Mouse (Mus musculus) MEL (cell line): Measurements from ENCODE around the gene Efcc1.
A peak's percentile ranks its signal among the peaks of the same experiment; 100 is the strongest.

Source experiments
- CTCF ChIP-seq, 3 experiments: IDR thresholded peaks in 2 of 3; conservative IDR thresholded peaks in 1 of 3; 2 replicates each; pipeline ENCODE4 v1.5.1; 2011 to 2012; ENCODE audit warnings: low read length in 3 of 3, low read depth in 2 of 3, mild to moderate bottlenecking in 2 of 3, improper control_type of control experiment in 1 of 3, inconsistent platforms in 1 of 3, mixed read lengths in 1 of 3, moderate library complexity in 1 of 3; ENCODE audit not compliant: control insufficient read depth in 1 of 3, insufficient read depth in 1 of 3, poor library complexity in 1 of 3, severe bottlenecking in 1 of 3
- E2F4 ChIP-seq: IDR thresholded peaks from 2 replicates; pipeline ENCODE4 v1.6.1; 2011; ENCODE audit warnings: low read depth, low read length, improper control_type of control experiment, borderline replicate concordance
- EP300 ChIP-seq, 2 experiments: IDR thresholded peaks; 2 replicates each; pipeline ENCODE4 v1.6.1; 2011; ENCODE audit warnings: improper control_type of control experiment in 2 of 2, low read length in 2 of 2, low read depth in 1 of 2, mild to moderate bottlenecking in 1 of 2
- ETS1 ChIP-seq: IDR thresholded peaks from 2 replicates; pipeline ENCODE4 v1.6.1; 2012; ENCODE audit warnings: low read depth, mild to moderate bottlenecking, inconsistent platforms, low read length, improper control_type of control experiment, moderate library complexity
- HCFC1 ChIP-seq: IDR thresholded peaks from 2 replicates; pipeline ENCODE4 v1.6.1; 2012; ENCODE audit warnings: low read depth, mild to moderate bottlenecking, inconsistent platforms, low read length, improper control_type of control experiment, moderate library complexity
- MAZ ChIP-seq: IDR thresholded peaks from 2 replicates; pipeline ENCODE4 v1.6.1; 2012; ENCODE audit warnings: low read depth, mild to moderate bottlenecking, inconsistent platforms, low read length, improper control_type of control experiment
- MEF2A ChIP-seq: IDR thresholded peaks from 2 replicates; pipeline ENCODE4 v1.6.1; 2014; ENCODE audit warnings: low read depth, mild to moderate bottlenecking, inconsistent platforms, low read length, improper control_type of control experiment; ENCODE audit not compliant: poor library complexity, insufficient replicate concordance, severe bottlenecking; ENCODE audit errors: extremely low read depth
- MXI1 ChIP-seq: IDR thresholded peaks from 2 replicates; pipeline ENCODE4 v1.6.1; 2011; ENCODE audit warnings: mild to moderate bottlenecking, low read depth, low read length, improper control_type of control experiment
- NRF1 ChIP-seq: IDR thresholded peaks from 2 replicates; pipeline ENCODE4 v1.6.1; 2014; ENCODE audit warnings: low read depth, mild to moderate bottlenecking, inconsistent platforms, low read length, improper control_type of control experiment, moderate library complexity; ENCODE audit not compliant: poor library complexity, insufficient read depth, severe bottlenecking
- POLR2A ChIP-seq, 2 experiments: IDR thresholded peaks; 2 replicates each; pipeline ENCODE4 v1.6.1; 2011 to 2012; ENCODE audit warnings: low read length in 2 of 2, mild to moderate bottlenecking in 2 of 2, control low read depth in 1 of 2, improper control_type of control experiment in 1 of 2, low read depth in 1 of 2, moderate library complexity in 1 of 2; ENCODE audit not compliant: control insufficient read depth in 1 of 2, insufficient read depth in 1 of 2, poor library complexity in 1 of 2
- POLR2AphosphoS2 ChIP-seq: IDR thresholded peaks from 2 replicates; pipeline ENCODE4 v1.6.1; 2011; ENCODE audit warnings: low read length, improper control_type of control experiment
- POLR2AphosphoS5 ChIP-seq: IDR thresholded peaks from 2 replicates; pipeline ENCODE4 v1.6.1; 2012; ENCODE audit warnings: low read depth, borderline replicate concordance, mild to moderate bottlenecking, inconsistent platforms, low read length, moderate library complexity, mixed read lengths
- SIN3A ChIP-seq: IDR thresholded peaks from 2 replicates; pipeline ENCODE4 v1.6.1; 2012; ENCODE audit warnings: low read length, improper control_type of control experiment, inconsistent platforms
- ZNF384 ChIP-seq: IDR thresholded peaks from 2 replicates; pipeline ENCODE4 v1.6.1; 2012; ENCODE audit warnings: low read depth, mild to moderate bottlenecking, inconsistent platforms, low read length, improper control_type of control experiment

DNA sequence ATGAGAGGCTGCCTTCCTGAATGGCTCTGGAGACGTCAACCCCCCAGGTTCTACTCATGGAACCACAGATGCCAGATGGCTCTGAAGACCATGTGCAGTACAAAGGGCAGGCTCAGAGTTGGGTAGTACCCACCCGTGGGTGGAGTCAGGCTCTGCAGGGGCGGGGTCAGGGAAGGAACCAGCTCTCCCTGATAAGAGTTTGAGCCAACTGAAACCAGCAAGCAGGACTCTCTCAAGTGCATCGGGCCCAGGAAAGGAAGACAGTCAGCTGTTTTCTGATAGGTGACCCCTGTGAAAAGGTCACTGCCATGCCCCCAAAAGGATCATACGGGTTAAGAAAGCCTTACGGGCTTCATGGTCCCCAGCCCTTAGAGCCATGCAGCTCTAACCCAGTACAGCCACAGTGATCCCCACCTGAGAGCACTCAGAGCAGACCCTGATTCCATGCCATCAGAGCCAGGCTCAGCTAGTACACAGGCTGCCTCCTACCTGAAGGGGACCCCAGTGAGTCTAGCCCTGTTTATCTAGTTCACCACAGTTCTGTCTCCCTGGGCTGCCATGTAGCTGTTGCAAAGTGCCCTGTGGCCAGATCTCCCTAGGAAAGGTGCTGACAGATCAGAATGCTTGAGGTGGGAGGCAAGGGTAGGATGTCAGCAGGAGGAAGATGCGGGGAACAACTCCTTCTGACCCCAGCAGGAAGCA is 60.3 kb downstream of the Efcc1 start:
- TF ChIP-seq HCFC1 (no peak), ZNF384 (no peak), MXI1 (peak; percentile 51; the same call in 1 of the 2 replicates), SIN3A (peak; percentile 79), NRF1 (no peak), CTCF (IDR thresholded peaks at IDR 0.05 in 2 of 3, conservative IDR thresholded peaks at IDR 0.05 in 1 of 3; ENCODE audit: control insufficient read depth in 1 of 3, insufficient read depth in 1 of 3, low read depth in 2 of 3, low read length in 3 of 3, poor library complexity in 1 of 3, severe bottlenecking in 1 of 3) (peak in 1 of 3 experiments; percentile 4; a peak in 1 of 6 replicates), POLR2AphosphoS5 (no peak), ETS1 (peak; percentile 83), MAZ (0 out of 2 replicates have a peak, but pooled peaks have one; percentile 19), POLR2A (IDR thresholded peaks at IDR 0.05; ENCODE audit: control insufficient read depth in 1 of 2, insufficient read depth in 1 of 2, low read depth in 1 of 2, low read length in 2 of 2, poor library complexity in 1 of 2) (peak in 1 of 2 experiments; percentile 53; a peak in 1 of 4 replicates), EP300 (IDR thresholded peaks at IDR 0.05; ENCODE audit: low read depth in 1 of 2, low read length in 2 of 2) (peak; percentile 38 to 68; a peak in 3 of 4 replicates), E2F4 (no peak), POLR2AphosphoS2 (peak; percentile 44; the same call in 1 of the 2 replicates), MEF2A (no peak)
